Mouse (Mus musculus) monocyte, adult 2 months (primary cell): Measurements from ENCODE around the gene Tnip1.
A peak's percentile ranks its signal among the peaks of the same experiment; 100 is the strongest.
"Not testable (repeated sequence)": the region's sequence is repeated elsewhere in the genome, so short reads cannot be mapped to it uniquely, and the experiment has no call there.

Source experiments
- DNase-seq, 2 experiments: peaks; one replicate each; pipeline ENCODE4 v3.0.0; 2022; ENCODE audit warnings: low spot score in 2 of 2, low read depth in 1 of 2

The Tnip1 gene

GRCm38 (mm10) chr11:54972789-54973188, 10.1 kb upstream of the Tnip1 start:
- DNase-seq = no peak

GRCm38 (mm10) chr11:54972049-54972723, 9.5 kb upstream of the Tnip1 start:
- DNase-seq = no peak

DNA sequence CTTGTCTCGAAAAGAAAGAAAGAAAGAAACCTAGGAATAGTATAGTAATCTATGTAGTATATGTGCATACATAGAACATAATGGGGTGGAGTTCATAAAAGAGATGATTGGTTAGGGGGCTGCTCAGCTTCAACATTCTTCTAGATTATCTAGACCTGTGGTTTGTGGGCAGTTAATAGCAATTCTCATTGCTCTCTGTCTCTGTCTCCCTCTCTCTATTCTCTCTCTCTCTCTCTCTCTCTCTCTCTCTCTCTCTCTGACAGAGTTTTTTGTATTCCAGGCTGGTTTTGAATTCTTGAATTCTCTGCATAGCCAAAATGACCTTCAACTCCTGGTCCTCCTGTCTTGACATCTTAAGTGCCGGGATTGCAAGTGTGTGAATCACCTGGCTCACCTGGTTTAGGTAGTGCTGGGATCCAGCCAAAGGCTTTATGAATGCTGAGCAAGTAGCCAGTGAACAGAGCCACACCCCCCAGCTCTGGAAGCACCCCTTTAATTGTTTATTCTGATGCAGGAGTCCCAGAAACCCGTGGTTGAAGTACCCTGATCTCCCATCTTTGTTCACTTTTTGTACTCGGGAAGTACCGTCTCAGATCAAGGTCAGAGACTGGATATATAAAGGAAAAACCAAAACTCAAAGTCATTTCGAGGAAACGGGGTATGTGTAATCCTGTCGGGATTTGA, 8.8 kb upstream of the Tnip1 start:
- no peak for DNase-seq

DNA sequence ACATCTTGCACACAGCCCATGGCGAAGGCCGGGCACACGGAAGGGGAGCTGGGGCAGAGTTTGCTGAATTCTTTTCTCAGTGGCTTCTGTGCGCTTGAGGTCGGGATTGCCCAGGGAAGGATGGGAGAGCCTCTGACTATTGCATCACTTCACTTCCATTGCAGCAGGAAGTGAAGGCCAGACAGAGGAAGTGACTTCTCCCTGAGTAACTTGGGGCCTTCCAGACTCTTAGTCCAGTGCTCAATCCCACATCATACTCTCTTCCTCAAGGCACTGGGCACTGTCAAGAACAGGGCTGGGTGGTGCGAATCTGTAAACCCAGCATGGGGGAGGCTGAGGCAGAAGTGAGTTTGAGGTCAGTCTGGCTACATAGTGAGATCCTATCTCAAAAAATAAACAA, 2.5 kb upstream of the Tnip1 start:
- DNase-seq = no peak

GRCm38 (mm10) chr11:54961921-54962320, 796 bp downstream of the Tnip1 start:
- DNase-seq = no peak

DNA sequence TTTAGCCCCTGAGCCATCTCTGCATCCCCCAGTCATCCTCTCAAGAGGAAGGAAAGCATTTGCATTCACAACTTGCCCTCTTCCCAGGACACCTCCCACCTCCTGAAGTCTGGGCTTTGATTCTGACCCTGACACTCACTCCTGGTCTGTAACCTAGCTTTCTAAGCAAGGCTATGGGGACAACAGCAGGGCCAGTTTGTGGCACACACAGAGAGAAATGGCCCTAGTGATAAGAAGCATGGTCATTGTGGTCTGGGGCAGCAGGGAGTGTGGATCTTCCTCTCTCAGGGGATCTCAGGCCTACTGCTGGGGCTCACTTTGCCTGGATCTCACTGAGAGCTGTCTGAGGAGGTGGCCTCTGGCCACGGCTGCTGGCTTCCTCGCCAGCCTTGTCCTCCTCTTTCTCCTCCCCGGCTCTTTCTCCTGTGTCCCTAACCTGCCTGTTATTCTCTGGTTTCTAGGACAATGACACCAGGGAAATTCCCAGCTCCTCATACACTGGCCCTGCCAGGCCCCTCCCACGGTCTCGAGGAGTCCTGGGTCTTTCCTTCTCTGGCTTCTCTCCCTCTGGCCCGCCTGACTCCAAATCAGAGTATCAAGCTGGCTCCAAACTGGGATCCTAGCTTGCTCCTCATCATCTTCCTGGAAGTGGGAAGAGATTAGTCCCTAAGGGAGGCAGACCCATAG, 1.4 kb downstream of the Tnip1 start:
- no peak for DNase-seq

DNA sequence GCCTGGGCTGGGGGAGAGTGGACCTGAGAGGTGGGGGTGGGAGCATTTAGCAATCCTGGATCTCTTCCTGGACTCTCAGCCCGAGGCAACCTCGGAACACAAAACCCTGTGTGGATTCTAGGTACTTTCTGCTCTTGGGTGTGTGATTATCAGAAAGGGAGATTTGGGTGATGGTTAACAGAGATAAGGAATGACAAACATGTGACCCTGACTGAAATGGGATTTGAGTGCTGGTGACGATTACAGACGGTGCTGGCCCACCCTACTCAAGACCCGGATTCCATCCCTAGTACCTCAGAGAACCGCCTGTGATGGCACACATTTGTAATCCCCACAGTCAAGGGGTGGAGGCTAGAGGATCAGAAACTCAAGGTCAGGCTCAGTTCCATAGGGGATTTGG, 2.5 kb downstream of the Tnip1 start:
- DNase-seq = no peak

DNA sequence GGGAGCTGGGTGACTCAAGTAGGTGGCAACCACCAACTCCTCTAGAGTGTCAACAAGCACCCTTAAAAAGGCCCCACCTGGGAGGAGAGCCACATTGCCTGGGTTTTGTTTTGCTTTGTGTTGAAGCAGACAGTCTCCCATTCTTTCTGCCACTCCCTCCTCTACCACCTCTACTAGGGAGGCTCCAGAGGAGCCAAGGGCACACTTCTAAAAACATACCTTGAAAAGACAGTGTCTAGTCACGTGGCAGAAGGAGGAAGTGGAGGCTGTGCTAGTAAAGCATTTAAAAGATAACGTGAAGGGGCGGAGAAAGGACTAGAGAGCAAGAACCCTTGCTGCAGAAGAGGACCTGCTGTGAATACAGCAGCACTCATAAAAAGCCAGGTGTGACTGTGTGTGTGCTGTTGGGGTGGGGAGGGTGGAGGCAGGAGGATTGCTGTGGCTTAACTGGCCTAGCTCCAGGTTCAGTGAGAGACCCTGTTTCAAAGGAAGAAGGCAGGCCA, 4.1 kb downstream of the Tnip1 start:
- no peak for DNase-seq

DNA sequence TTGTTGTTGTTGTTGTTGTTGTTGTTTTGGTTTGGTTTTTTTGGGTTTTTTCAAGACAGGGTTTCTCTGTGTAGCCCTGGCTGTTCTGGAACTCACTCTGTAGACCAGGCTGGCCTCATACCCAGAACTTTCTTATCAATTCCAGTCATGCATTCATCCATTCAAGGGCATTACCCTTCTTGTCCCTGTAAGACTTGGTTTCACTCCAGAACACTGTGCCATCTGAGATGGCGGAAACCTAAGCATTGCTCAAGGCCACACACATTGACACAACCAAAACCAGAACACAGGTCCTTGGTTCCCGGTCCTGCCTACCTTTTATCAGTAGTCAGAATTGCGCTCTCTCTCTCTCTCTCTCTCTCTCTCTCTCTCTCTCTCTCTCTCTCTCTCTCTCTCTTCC, 5.0 kb downstream of the Tnip1 start:
- DNase-seq = not testable (repeated sequence)

DNA sequence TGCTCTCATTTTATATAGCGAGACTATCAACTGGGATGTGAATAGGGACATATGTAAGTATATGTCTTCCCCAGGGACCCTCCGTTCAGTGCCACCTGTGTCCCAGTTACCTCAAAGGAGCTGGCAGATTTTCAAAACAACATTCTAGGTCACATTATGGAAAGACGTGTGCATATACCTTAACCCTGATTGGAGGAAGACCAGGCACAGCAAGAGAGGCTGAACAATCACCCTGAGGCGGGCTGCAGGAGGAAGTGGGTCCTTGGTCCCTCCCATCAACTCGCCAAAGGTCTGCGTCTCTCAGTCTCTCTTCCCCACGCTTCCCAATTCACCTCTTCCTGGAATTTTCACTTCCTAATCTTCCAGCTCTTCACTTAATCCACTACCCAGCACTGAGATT, 5.8 kb downstream of the Tnip1 start:
- DNase-seq = no peak

- peak; percentile 94 to 98 for DNase-seq
Measured at GRCm38 (mm10) chr11:54955735-54956480, 6.8 kb downstream of the Tnip1 start.

GRCm38 (mm10) chr11:54955400-54955734, 7.3 kb downstream of the Tnip1 start:
- not testable (repeated sequence) for DNase-seq

DNA sequence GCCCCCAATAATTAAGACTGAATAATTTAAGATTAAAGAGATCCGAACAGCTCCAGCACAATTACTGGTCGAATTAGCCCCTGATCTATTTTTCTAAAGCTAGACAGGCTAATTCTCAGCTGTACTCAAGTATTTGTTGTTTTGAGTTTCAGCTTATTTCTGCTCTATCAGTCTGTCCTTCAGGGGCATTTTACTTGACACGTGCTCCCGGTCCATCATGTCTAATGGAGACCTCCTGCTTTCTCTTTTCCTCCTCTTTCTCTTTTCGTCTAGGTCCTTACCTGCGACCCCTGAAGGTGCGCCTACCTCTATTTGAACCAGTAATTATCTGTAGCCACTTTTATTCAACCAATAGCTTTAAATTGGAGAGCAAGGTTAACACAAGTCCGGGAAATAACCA, 8.0 kb downstream of the Tnip1 start:
- no peak for DNase-seq

GRCm38 (mm10) chr11:54953993-54954446, 8.7 kb downstream of the Tnip1 start:
- no peak for DNase-seq

GRCm38 (mm10) chr11:54952651-54953050, 10.1 kb downstream of the Tnip1 start:
- DNase-seq = no peak

- no peak for DNase-seq
Measured at GRCm38 (mm10) chr11:54950684-54951083, 12.0 kb downstream of the Tnip1 start.

- DNase-seq = no peak
Measured at GRCm38 (mm10) chr11:54949717-54950116, 13.0 kb downstream of the Tnip1 start.

DNA sequence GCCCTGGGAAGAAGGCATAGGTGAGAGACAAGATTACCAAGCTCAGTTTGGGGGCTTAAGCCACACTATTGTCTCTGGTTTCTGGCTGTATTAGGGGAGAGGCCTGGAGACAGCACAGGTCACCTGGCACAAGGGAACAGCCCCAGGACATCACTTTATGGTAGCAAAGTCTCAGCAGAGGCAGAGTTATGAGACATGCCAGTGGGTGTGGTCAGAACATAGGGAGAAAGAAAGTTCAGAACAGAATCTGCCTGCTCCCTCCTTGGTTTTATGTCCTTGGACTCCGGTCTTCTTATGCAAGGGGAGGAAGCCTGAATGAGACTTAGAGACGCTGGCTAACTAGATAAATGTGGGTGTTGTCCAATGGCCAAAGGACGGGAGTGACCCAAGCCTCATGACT, 18.0 kb downstream of the Tnip1 start:
- no peak for DNase-seq

DNA sequence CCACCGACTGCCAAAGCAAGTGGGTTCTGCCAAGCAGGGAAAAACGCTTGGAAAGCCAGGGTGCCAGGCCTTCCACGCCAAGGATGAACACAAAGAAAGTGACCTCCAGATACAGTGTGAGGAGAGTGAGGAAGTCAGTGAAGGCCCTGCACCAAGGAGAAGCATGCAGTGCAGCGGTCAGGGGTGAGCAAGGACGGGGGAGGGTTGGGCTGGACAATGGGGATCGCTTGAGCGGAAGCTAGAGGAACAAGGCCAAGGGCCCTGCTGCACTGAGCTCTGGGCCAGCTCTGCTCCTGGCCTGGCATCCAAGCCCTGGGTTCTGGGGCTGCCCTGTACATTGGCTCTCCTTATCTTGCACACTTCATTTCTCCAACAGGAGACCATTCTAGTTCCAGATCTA, 22.7 kb downstream of the Tnip1 start:
- DNase-seq = no peak

DNA sequence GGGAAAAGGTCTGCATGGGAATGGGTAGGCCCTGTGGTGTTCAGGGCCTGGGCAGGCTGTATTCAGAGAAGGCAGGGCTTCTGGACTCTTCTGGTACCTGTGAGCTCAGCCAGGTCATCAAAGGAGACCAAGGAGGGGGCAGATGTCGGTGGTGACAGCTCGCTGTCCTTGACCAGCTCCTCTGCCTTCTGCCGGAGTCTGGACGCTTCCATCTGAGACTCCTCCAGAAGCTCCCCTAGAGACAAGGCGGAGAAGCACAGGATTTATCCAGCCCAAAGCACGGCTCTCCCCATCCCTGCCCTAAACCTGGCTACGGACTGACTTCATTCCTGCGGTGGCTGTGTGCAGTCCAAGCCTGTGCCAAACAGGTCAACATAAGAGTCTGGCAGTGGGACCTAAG, 23.2 kb downstream of the Tnip1 start:
- no peak for DNase-seq

- DNase-seq = no peak
Measured at GRCm38 (mm10) chr11:54936771-54937140, 26.0 kb downstream of the Tnip1 start.
